Mouse (Mus musculus): ENCODE results near the gene Ogn.

DNA sequence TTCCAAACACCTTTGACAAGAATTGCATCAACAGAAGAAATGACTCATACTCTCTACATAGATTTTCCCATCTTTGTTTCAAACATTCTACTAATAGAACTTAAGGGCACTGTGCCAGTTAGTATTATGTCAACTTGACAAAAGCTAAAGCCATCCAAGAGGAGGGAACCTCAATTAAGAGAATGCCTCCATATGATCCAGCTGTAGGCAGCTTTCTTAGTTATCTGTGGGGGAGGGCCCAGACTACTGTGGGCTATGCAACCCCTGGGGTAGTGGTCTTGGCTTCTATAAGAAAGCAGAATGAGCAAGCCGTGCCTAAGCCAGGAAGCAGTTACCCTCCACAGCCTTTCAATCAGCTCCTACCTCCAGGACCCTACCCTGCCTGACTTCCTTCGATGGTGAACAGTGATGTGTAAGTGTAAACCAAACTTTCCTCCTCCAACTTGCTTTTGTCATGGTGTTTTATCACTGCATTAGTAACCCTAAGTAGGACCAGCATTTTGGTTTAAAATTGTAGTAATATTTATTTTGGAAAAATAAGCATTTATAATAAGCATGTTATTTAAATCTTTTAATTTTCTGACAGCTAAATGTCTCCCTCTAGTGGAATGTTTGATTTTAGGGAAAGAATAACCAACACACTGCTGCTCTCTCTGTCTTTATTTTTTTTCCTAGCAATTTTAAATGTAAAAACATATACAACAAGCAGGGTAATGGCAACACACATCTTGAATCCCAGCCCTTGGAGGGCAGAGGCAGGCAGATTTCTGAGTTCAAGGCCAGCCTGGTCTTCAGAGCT lies 37.1 kb downstream of the Ogn start:
- no peak for TF ChIP-seq CTCF (IDR thresholded peaks at IDR 0.05; ENCODE audit: control insufficient read depth, insufficient read depth, insufficient read length)
- TF ChIP-seq MYOD1 (IDR thresholded peaks at IDR 0.05; ENCODE audit: control insufficient read depth, insufficient read length, low read depth), result no peak
- TF ChIP-seq USF1 (IDR thresholded peaks at IDR 0.05; ENCODE audit: low read depth), result no peak
- TF ChIP-seq MAX (IDR thresholded peaks at IDR 0.05), result no peak
- TF ChIP-seq CEBPB (IDR thresholded peaks at IDR 0.05; ENCODE audit: low read depth), result no peak
